Mouse (Mus musculus): ENCODE measurements around the gene Eml5. TPM values are rescaled to one million over a fixed set of nuclear protein-coding genes. Genes with fewer than 3 reads are reported as not detected.

Eml5 gene
- total RNA-seq (2021), result 10 to 100 TPM; 15.9 to 22.7 TPM
- long read RNA-seq, experiment 1, partial matches to known transcripts, result 2 of 3 reads
- long read RNA-seq, experiment 1, other reads (novel, unspliced or antisense), result 1 of 3 reads
- long read RNA-seq, experiment 2, partial matches to known transcripts, result 1 of 2 reads
- long read RNA-seq, experiment 2, other reads (novel, unspliced or antisense), result 1 of 2 reads

DNA sequence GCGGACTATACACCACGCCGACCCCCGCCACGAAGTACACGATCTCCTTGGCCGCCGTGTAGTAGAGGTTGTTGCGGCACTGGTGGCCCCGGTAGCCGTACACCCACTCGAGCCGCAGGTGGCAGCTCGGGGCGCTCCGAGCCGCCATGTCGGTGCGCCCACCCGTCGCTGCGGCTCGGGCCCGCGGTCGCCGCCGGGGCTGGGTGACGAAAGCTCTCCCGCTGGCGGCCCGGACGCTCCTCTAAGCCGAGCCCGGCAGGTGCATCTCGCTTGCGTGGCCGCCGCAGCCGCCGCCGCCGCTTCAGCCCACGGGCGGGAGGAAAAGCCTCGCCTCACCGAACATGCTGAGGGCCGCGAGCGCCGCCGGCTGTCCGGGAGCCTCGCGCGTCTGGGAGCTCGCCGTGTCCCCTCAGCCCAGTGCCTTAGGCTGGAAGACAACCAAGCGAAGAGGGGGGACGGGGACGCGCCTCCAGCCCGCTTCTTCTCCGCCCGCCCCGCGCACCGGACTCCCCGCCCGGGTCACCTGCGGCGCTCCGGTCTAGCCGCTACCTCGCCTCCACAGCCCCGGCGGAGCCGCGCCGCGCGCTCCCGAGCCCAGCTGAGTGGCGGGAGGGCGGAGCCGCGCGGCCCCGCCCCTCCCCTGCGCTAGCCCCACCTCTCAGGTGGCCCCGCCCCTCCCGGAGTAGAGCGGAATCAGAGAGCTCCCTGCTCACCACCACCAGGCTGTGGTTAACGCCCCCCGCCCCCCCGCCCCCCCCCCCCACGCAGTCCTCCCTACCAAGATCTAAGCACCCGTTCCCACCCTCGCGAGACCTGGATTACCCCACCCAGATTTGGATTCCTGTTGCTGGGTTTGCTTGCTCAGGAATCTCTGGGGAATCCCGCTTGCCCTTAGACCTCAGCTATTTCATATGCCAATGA lies at the start of gene Eml5:
Gene Eml5, minus strand, starts transcription at position 604 of the 921 bp plus-strand sequence.
- DNase-seq, result peak; percentile 88 to 93

GRCm38 (mm10) chr12:98932856-98933255 lies 31.6 kb upstream of the Eml5 start:
- DNase-seq, result no peak

DNA sequence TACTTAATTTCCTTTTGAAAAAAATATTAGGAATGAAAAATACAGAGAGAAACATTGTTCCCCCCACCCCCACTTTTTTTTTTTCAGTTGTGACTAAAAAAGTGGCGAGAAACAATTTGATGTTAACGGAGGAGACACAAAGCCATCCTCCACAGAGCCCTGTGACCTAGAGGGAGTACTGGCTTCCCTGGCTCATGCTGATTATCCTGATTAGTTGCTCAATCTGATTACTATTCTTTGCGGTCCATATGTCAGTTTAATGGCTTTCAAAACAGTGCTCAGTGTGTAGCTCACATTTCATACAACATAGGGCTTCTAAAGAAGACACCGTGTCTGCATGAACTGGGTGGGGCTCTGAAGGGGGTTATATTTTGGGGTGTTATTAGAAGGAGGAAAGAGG lies 31.2 kb upstream of the Eml5 start:
- no peak for DNase-seq

DNA sequence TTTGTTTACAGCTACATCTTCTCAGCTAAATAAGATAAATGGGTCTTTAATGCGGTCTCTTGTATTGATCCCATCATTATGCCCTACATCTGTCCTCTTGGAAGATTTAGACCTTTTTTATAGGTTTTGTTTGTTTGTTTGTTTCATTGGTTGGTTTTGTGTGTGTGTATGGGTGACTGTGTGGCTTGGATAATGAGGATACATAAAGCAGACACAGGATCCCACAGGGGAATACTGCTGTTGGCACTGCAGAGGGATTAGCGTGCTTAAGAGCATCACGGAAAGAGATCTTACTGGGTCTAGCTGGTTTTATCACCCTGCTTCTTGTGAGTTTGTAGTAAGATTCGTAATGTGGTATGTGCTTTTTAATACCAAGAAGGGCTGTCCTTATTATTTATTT lies 29.9 kb upstream of the Eml5 start:
- DNase-seq, result no peak

- peak; percentile 85 to 92 for DNase-seq
Observed at GRCm38 (mm10) chr12:98920194-98920991, 19.1 kb upstream of the Eml5 start, which contains the start of gene Ttc8. Gene Ttc8 (plus strand): TSS chr12:98920574.

DNA sequence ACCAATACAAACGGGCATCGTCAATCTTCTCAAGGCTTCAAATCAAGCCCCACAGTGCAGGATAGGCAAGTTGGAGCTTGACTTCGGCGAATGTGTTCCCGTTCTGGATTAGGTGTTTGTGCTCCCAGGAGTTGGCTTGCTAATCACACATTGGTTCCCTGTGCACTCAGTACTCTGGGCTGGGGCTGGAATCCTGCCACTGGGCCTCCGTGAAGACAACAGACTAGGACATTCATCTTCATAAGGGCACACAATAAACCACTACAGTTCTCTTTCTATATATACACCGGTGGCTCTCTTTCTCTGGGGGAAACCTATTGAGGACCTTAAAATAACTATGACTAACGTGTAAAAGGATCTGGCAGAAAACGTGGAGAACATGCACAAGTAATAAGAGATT lies 8.8 kb upstream of the Eml5 start:
- no peak for DNase-seq

GRCm38 (mm10) chr12:98905466-98905865 lies 4.2 kb upstream of the Eml5 start:
- DNase-seq, result no peak

DNA sequence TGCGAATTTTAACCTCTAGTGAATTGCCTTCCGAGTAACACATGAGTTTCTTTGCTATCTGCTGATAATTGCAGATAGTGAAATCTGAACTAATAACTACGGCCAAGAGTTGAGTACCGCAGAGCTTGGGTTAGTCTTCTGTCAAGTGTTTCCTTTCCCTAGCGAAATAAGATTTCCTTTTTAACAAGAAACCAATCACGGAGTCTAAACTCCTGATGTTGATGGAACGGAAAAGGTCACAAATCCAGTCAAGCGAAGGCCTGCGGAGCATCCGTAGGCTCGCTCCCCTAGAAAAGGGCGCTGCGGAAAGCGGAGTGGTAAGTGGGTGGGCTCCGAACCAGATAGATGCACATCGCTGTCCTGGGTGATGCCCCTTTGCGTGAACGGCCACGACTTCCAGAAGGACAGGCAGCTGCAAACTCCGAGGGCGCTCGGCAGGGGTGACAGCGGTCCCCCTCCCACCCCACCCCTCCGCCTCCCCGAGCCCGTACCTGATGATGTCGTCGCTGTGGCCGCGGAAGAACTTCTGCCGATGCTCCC lies 873 bp downstream of the Eml5 start:
- DNase-seq, result no peak

DNA sequence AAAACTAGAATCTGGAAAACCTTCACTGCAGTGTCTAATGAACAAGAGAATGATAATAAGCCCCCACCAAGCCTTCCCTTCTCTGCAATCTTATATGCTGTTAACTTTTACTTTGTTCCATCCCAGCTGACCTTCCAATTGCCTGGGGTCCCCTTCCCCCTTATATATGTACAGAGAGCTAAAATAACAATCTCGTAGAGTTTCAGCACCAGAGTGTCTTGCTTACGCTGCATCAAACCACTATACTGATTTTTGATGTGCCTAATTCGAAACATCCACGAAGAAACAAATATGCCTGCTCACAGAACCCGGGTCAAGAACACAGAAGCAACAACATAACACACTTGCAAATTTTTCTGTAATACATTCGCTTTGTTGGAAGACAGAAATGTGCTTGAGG lies 1.6 kb downstream of the Eml5 start:
- DNase-seq, result no peak

GRCm38 (mm10) chr12:98896761-98897160 lies 4.5 kb downstream of the Eml5 start:
- DNase-seq, result no peak

DNA sequence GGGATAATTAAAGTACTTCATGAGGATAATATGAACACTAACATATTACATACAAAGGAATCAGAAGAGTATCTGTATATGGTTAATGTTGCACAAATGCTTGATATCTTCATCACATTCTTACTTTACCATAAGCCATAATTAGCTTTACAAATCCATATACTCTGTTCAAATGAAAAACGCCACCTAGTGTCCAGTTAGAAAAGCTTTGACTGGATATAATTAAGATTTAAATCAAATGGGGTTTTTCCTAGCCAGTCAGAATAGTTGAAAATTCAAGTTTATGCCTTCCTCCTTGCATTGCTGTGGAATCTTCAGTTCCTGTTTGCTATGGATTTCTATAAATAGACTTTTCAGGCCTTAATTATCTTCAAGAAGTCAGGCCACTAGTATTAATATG lies 16.8 kb downstream of the Eml5 start:
- no peak for DNase-seq

- no peak for DNase-seq
Observed at GRCm38 (mm10) chr12:98881796-98882195, 19.5 kb downstream of the Eml5 start.

GRCm38 (mm10) chr12:98878693-98879092 lies 22.6 kb downstream of the Eml5 start:
- no peak for DNase-seq

DNA sequence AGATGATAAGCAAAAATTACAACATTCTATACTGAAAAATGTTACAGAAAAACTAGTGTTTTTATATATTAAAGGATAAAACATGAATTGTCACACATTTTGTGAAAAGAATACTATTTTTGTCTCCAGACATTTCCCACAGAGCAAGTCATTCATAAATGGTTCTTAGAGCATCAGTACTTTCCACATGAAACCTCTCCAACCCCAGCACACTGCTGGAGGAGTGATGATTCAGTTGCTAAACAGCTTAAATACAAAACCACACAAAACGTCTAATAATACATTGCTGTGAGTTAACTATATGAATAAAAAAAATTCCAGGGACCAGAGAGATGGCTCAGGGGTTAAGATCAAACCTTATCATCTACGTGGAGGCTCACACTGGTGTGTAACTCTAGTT lies 26.1 kb downstream of the Eml5 start:
- DNase-seq, result no peak

GRCm38 (mm10) chr12:98872836-98873235 lies 28.4 kb downstream of the Eml5 start:
- no peak for DNase-seq

DNA sequence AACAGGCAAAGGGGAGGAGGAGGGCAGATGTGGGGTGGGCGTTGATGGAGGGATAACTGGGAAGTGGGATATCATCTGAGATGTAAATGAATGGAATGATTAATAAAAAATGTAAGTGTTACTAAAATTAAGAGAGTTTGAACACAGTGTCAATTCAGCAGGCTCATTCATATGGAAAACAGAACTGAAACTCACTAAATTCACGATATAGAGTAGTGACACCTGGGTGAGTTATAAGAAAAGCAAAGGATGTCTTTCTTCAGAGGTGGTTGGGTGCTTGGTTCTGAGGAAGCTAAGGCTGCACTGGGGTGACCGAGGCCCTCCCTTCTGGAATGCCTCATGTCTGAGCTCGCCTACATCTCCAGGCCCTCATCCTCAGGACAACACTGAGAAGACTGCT lies 37.8 kb downstream of the Eml5 start:
- no peak for DNase-seq

DNA sequence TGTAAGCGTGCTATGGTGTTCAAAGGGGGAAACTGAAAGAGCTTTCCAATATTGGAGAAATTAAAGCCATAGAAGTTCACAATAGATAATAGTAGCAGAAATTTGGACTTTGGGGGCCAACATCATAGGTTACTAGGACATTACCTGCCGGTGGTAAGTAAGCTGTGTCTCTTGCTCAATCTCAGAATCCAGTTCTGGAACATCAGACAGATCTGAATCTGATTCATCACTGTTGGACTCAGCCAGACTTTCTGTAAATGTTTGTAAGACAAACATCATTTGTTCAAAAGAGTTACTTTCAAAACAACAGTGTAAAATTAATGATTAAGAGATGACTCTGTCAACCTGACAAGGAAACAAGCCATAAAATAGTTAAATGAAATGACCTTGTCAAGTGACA lies 41.0 kb downstream of the Eml5 start:
- no peak for DNase-seq

DNA sequence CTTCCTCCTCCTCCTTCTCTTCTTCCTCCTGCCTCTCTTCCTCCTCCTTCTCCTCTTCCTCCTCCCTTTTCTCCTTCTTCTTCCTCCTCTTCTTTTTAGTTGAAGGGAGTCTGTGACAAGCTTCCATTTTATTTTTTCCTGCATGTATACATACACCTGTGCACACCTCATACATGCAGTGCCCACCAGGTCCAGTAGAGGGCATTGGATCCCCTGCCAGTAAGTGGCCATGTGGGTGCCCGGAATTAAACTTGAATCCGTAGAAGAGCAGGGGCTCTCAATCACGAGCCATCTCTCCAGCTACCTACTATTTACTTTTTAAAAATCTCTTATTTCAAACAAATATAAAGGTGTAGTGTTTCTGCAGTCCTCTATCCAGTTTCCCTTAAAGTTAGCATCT lies 50.5 kb downstream of the Eml5 start:
- peak; percentile 30 to 52 for DNase-seq

- DNase-seq, result no peak
Observed at GRCm38 (mm10) chr12:98844774-98845173, 56.5 kb downstream of the Eml5 start.

- DNase-seq, result no peak
Observed at GRCm38 (mm10) chr12:98840135-98840534, 61.1 kb downstream of the Eml5 start.

DNA sequence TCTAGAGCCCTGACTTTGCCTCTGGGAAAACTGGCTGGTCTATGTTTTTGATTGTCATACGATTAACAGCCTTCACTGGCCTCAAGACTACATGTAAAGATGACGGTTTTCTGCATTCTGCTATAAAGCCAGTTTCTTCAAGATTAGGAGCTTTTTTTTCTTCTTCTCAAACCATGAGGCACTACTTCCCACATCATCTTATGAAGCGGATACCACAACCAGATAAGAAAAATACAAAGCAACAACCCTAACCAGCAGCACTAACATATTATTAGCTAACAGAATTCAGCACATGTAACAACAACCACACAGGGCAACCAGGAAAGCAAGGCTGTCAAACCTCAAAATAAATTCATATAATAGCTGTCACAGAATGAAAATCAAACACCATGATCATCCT lies 63.3 kb downstream of the Eml5 start:
- no peak for DNase-seq

DNA sequence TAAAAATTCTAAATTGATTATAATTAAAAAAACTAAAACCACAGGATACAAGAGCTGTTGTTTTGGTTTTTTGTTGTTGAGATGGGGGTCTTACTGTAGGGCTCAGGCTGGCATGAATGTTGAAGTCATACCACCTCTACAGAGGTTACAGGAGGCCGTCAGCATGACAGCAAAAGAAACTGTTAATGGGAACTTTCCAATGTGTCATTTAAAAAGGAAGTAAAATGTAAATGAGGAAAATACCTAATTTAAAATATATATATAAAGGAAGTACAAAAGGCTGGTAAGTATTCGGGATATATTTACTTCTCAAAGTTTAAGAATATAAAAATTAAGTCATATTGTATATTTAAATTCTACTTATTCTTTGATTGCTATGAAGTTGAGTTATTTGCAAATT lies 65.8 kb downstream of the Eml5 start:
- no peak for DNase-seq

GRCm38 (mm10) chr12:98834879-98835278 lies 66.4 kb downstream of the Eml5 start:
- DNase-seq, result no peak
